Mouse (Mus musculus) cerebellum, adult (tissue): ENCODE data around the gene Edc4.

Experiments
- ATAC-seq: cut with Nextera tagmentation; 2 replicates; pipeline ENCODE4 v1.9.2; 2017; ENCODE audit warnings: mild to moderate bottlenecking, moderate library complexity, mixed read lengths; ENCODE audit not compliant: insufficient number of reproducible peaks, low FRiP score, low TSS enrichment

Gene Edc4

GRCm38 (mm10) chr8:105866364-105867029 is 14.2 kb upstream of the Edc4 start:
- no peak for ATAC-seq

- ATAC-seq: peak; percentile 87
Measured at GRCm38 (mm10) chr8:105874301-105874700, 6.4 kb upstream of the Edc4 start.

DNA sequence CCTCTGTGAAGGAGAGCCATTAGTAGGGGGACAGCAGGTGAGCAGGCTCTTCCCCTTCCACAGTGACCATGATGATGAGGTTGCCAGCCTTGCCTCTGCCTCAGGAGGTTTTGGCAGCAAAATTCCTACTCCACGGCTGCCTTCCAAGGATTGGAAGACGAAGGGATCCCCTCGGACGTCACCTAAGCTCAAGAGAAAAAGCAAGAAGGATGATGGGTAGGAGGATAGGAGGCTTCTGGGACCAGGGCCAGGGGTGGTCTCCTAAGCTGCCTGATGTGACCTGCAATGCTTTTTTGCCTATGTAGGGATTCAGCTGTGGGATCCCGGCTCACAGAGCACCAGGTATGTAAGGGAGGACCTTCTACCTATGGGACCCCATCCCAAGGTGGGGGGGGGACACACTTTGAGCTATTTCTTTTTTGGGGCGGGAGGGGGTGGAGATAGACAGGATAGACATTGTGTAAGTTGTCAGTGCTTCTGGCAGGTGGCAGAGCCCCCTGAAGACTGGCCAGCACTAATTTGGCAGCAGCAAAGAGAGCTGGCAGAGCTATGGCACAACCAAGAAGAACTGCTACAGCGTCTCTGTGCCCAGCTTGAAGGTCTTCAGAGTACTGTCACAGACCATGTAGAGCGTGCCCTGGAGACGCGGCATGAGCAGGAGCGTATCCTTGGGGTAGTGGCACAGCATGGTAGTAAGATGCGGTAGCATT is 9.2 kb downstream of the Edc4 start:
- ATAC-seq: no peak

GRCm38 (mm10) chr8:105890870-105891269 is 10.2 kb downstream of the Edc4 start:
- ATAC-seq: no peak

DNA sequence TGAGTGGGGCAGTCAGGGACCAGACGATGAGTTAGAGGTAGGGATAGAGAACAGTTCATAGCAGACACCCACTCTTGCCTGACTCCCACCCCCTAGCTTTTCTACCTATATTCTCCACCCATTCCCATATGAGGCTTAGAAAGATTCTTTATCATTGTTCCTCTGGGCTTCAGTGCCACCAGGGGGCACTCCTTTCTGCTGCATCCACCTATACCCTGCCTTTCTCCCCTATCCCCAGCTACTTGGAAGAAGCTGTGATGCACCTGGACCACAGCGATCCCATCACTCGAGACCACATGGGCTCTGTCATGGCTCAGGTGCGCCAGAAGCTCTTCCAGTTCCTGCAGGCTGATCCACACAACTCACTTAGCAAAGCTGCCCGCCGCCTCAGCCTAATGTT is 11.8 kb downstream of the Edc4 start:
- no peak for ATAC-seq

GRCm38 (mm10) chr8:105893339-105893738 is 12.7 kb downstream of the Edc4 start, which contains the start of gene Nrn1l:
Gene Nrn1l, plus strand, starts transcription at chr8:105893567.
- ATAC-seq: no peak

DNA sequence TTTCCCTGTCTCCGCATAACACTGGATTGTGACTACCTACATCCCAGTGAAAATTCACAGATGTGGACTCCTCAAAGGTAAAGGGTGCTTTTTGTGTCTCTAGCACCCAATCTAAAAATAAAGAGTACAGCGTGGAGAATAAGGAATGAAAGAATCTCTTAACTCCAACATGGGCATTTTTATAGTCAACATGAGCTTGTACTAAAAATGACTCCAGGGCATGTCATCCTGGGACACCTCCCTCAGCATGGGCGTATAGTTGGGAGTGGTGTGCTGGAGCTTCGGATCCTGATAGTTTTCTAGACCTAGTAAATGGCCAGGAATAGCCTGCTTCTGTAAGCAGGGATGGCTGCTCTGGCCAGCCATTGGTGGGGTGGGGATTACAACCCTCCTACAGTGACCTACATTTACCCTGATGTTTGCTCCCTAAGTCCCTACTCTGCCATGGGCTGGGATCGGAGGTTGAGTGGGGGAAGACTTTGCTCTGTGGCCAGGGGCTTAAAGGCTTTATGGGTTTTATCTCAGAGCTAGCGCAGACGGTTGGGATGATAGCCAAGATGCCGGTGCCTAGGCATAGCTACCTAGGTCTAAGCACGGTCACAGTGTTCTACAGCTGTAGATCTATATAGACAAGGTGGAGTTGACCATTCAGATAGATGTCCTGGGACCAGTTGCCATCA is 17.3 kb downstream of the Edc4 start:
- no peak for ATAC-seq

GRCm38 (mm10) chr8:105900180-105900940 is 19.7 kb downstream of the Edc4 start, which contains the start of gene Pskh1:
Gene Pskh1, plus strand, starts transcription at chr8:105900441.
- ATAC-seq: peak; percentile 95

GRCm38 (mm10) chr8:105900941-105901616 is 20.4 kb downstream of the Edc4 start:
- 0 out of 2 replicates have a peak, but pooled peaks have one; percentile 11 for ATAC-seq

DNA sequence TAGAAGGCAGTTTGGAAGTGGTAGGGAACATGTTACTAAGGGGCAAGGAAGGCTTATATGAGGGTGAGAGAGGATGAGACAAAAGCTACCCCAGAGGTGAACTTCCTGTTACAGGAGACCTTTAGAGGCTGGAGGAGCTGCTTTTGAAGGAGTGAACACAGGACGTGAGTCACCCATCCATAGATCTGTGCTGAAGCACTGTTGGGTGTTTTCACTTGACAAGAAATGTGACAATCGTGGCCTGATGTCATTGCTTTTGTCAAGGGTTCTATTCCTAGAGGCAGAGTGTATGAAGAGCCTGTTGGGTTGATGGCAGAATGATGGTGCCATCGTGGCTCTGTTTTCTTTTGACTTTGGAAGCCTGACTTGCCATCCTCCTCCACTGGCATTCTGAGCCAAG is 38.7 kb downstream of the Edc4 start:
- ATAC-seq: no peak

- ATAC-seq: no peak
Measured at GRCm38 (mm10) chr8:105925123-105925522, 44.4 kb downstream of the Edc4 start.

GRCm38 (mm10) chr8:105930602-105931001 is 49.9 kb downstream of the Edc4 start:
- ATAC-seq: peak; percentile 47; the same call in 1 of the 2 replicates

GRCm38 (mm10) chr8:105931271-105931670 is 50.6 kb downstream of the Edc4 start:
- ATAC-seq: no peak

DNA sequence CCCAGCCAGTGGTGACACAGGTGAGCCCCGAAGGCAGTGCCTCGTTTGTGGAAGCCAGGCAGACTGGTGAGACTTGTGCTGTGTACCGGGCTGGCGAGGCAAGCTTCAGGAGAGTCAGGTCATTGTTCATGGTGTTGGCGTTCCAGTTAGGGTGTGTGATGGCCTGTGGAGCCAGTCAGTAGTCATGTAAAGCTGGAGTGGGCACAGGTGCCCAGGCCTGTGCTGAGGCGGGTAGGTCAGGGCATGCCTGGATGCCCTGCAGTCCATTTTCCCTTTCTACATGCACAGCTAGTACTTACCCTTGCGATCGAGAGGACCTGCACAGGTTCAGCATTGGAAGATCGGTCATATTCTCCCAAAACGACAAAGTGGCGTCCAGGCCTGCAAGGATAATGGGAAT is 51.8 kb downstream of the Edc4 start:
- no peak for ATAC-seq

- no peak for ATAC-seq
Measured at GRCm38 (mm10) chr8:105933762-105934161, 53.1 kb downstream of the Edc4 start, which contains the start of gene Ctrl. Gene Ctrl, minus strand, starts transcription at chr8:105933862.

DNA sequence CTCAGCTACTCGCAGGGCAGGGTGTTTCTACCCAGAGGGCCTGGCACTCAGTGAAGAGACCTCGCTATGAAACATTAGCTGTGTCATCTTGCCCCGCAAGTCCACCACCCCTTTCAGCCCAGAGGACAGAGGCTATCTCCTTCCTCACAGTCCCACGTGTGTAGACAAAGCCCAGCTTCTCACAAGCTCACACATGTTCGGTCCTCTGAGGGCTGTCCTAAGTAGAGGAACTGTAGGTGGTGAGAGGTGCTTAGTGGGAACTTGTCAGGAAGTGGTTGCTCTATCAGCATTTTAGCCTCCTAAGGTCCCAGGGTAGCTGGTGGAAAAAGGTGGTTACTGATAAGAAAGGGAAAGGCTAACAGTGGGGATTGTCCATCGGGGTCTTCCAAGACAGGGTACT is 54.4 kb downstream of the Edc4 start:
- no peak for ATAC-seq

- ATAC-seq: no peak
Measured at GRCm38 (mm10) chr8:105935863-105936603, 55.4 kb downstream of the Edc4 start.

DNA sequence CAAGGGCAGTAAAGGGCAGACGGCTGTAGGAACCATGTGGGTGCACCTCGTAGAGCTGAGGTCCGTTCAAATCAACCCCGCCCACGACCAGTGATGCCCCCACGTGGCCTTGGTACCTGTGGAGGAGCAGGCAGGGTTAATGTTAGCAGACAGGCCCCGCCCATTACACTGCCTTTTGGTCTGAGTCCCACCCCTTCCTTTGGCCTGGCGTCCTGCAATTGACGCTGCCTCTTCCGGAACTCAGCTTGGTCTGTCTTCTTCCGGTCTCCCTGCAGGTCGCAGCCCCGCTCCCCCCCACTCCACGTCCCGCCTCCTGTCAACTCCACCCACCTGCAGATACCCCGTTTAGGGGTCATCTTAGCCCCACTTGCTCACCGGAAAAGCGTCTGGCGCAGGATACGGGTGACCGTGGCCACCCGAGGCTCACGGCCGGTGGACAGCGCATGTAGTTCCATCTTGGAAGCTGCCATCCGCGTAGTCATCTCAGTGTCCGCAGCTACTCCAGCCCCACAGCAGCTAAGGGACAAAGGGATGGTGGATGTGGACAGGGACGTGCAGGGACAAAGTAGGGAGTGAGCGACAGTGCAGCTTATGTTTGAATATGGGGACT is 56.3 kb downstream of the Edc4 start:
- ATAC-seq: peak; percentile 80
